Mouse (Mus musculus): Measurements from ENCODE around the gene Cd2. TPM values are rescaled to one million over a fixed set of nuclear protein-coding genes. Genes with fewer than 3 reads are reported as not detected.

Gene Cd2
- polyA plus RNA-seq, 1 experiment from 2014 or later = 0.42 TPM

- DNase-seq (no peak), ATAC-seq (ENCODE audit: insufficient read depth) (no peak)
- TF ChIP-seq CTCF (IDR thresholded peaks at IDR 0.05; ENCODE audit: low read depth) = no peak
- H3K36me3 ChIP-seq (ENCODE audit: insufficient read depth) = no peaks in the 10 kb centered on the region
- no peaks in the 10 kb centered on the region for H3K27me3 ChIP-seq (ENCODE audit: insufficient read depth, low read length)
- H3K9me3 ChIP-seq (ENCODE audit: low read depth, low read length) = no peaks in the 10 kb centered on the region
- WGBS = 76% methylated on average over 3 of the region's 3 CpGs
- no peak overlapping the region for H3K9ac ChIP-seq
- H3K27ac ChIP-seq (ENCODE audit: low read depth) = no peak overlapping the region
- no peaks in the 10 kb centered on the region for H3K4me1 ChIP-seq (ENCODE audit: insufficient read depth)
- no peak overlapping the region for H3K4me3 ChIP-seq (ENCODE audit: low read depth, low read length)
- H3K4me2 ChIP-seq = no peak overlapping the region
Measured at GRCm38 (mm10) chr3:101274794-101275193, 12.9 kb downstream of the Cd2 start.

- no peaks in the 10 kb centered on the region for H3K36me3 ChIP-seq (ENCODE audit: insufficient read depth)
- H3K9me3 ChIP-seq (ENCODE audit: low read depth, low read length) = no peaks in the 10 kb centered on the region
- no peak overlapping the region for H3K27ac ChIP-seq (ENCODE audit: low read depth)
- no peak for ATAC-seq (ENCODE audit: insufficient read depth)
- no peak for TF ChIP-seq CTCF (IDR thresholded peaks at IDR 0.05; ENCODE audit: low read depth)
- no peaks in the 10 kb centered on the region for H3K27me3 ChIP-seq (ENCODE audit: insufficient read depth, low read length)
- DNase-seq = no peak
- H3K9ac ChIP-seq = no peak overlapping the region
- no peak overlapping the region for H3K4me3 ChIP-seq (ENCODE audit: low read depth, low read length)
- H3K4me2 ChIP-seq = no peak overlapping the region
- no peaks in the 10 kb centered on the region for H3K4me1 ChIP-seq (ENCODE audit: insufficient read depth)
- 76% methylated on average over 12 of the region's 12 CpGs for WGBS
Measured at GRCm38 (mm10) chr3:101274041-101274770, 13.5 kb downstream of the Cd2 start.

- Histone ChIP-seq H3K4me3 (ENCODE audit: low read depth, low read length) (no peak overlapping the region), H3K4me1 (ENCODE audit: insufficient read depth) (no peaks in the 10 kb centered on the region), H3K36me3 (ENCODE audit: insufficient read depth) (no peaks in the 10 kb centered on the region), H3K27ac (ENCODE audit: low read depth) (no peak overlapping the region), H3K4me2 (no peak overlapping the region), H3K9me3 (ENCODE audit: low read depth, low read length) (no peaks in the 10 kb centered on the region), H3K27me3 (ENCODE audit: insufficient read depth, low read length) (no peaks in the 10 kb centered on the region), H3K9ac (no peak overlapping the region)
- DNase-seq = no peak
- no peak for TF ChIP-seq CTCF (IDR thresholded peaks at IDR 0.05; ENCODE audit: low read depth)
- 33% methylated on average over 1 of the region's 1 CpGs for WGBS
- ATAC-seq (ENCODE audit: insufficient read depth) = no peak
Measured at GRCm38 (mm10) chr3:101272166-101272565, 15.6 kb downstream of the Cd2 start.

- Histone ChIP-seq H3K36me3 (ENCODE audit: insufficient read depth) (no peaks in the 10 kb centered on the region), H3K4me2 (no peak overlapping the region), H3K27me3 (ENCODE audit: insufficient read depth, low read length) (no peaks in the 10 kb centered on the region), H3K4me3 (ENCODE audit: low read depth, low read length) (no peak overlapping the region), H3K9me3 (ENCODE audit: low read depth, low read length) (no peaks in the 10 kb centered on the region), H3K9ac (no peak overlapping the region), H3K27ac (ENCODE audit: low read depth) (no peak overlapping the region), H3K4me1 (ENCODE audit: insufficient read depth) (no peaks in the 10 kb centered on the region)
- TF ChIP-seq CTCF (IDR thresholded peaks at IDR 0.05; ENCODE audit: low read depth) = no peak
- DNase-seq = no peak
- no peak for ATAC-seq (ENCODE audit: insufficient read depth)
- 89% methylated on average over 5 of the region's 5 CpGs for WGBS
Measured at GRCm38 (mm10) chr3:101270833-101271232, 16.9 kb downstream of the Cd2 start.

GRCm38 (mm10) chr3:101268361-101268760 lies 19.4 kb downstream of the Cd2 start:
- no peak overlapping the region for H3K4me3 ChIP-seq (ENCODE audit: low read depth, low read length)
- no peaks in the 10 kb centered on the region for H3K27me3 ChIP-seq (ENCODE audit: insufficient read depth, low read length)
- no peak overlapping the region for H3K4me2 ChIP-seq
- 85% methylated on average over 7 of the region's 7 CpGs for WGBS
- DNase-seq = no peak
- no peaks in the 10 kb centered on the region for H3K9me3 ChIP-seq (ENCODE audit: low read depth, low read length)
- no peak for TF ChIP-seq CTCF (IDR thresholded peaks at IDR 0.05; ENCODE audit: low read depth)
- no peaks in the 10 kb centered on the region for H3K4me1 ChIP-seq (ENCODE audit: insufficient read depth)
- H3K9ac ChIP-seq = no peak overlapping the region
- no peaks in the 10 kb centered on the region for H3K36me3 ChIP-seq (ENCODE audit: insufficient read depth)
- H3K27ac ChIP-seq (ENCODE audit: low read depth) = no peak overlapping the region
- ATAC-seq (ENCODE audit: insufficient read depth) = no peak

GRCm38 (mm10) chr3:101265561-101266091 lies 22.1 kb downstream of the Cd2 start:
- Histone ChIP-seq H3K4me1 (ENCODE audit: insufficient read depth) (no peaks in the 10 kb centered on the region), H3K4me2 (no peak overlapping the region), H3K9ac (no peak overlapping the region), H3K36me3 (ENCODE audit: insufficient read depth) (no peaks in the 10 kb centered on the region), H3K27me3 (ENCODE audit: insufficient read depth, low read length) (no peaks in the 10 kb centered on the region), H3K4me3 (ENCODE audit: low read depth, low read length) (no peak overlapping the region), H3K27ac (ENCODE audit: low read depth) (no peak overlapping the region), H3K9me3 (ENCODE audit: low read depth, low read length) (no peaks in the 10 kb centered on the region)
- DNase-seq (no peak), ATAC-seq (ENCODE audit: insufficient read depth) (no peak)
- no peak for TF ChIP-seq CTCF (IDR thresholded peaks at IDR 0.05; ENCODE audit: low read depth)
- 58% methylated on average over 3 of the region's 3 CpGs for WGBS

- WGBS = 39% methylated on average over 2 of the region's 2 CpGs
- H3K27ac ChIP-seq (ENCODE audit: low read depth) = no peak overlapping the region
- no peaks in the 10 kb centered on the region for H3K9me3 ChIP-seq (ENCODE audit: low read depth, low read length)
- ATAC-seq (ENCODE audit: insufficient read depth) (no peak), DNase-seq (no peak)
- H3K4me1 ChIP-seq (ENCODE audit: insufficient read depth) = no peaks in the 10 kb centered on the region
- no peaks in the 10 kb centered on the region for H3K36me3 ChIP-seq (ENCODE audit: insufficient read depth)
- no peak overlapping the region for H3K4me3 ChIP-seq (ENCODE audit: low read depth, low read length)
- H3K9ac ChIP-seq = no peak overlapping the region
- no peak for TF ChIP-seq CTCF (IDR thresholded peaks at IDR 0.05; ENCODE audit: low read depth)
- no peak overlapping the region for H3K4me2 ChIP-seq
- no peaks in the 10 kb centered on the region for H3K27me3 ChIP-seq (ENCODE audit: insufficient read depth, low read length)
Measured at GRCm38 (mm10) chr3:101258976-101259375, 28.8 kb downstream of the Cd2 start.
